Mouse (Mus musculus): Measurements from ENCODE around the gene Dvl1.
A peak's percentile ranks its signal among the peaks of the same experiment; 100 is the strongest.

Gene Dvl1

GRCm38 (mm10) chr4:155871404-155871803 lies 24.2 kb downstream of the Dvl1 start:
- no peak for DNase-seq (ENCODE audit: low read depth, low spot score)

- DNase-seq (ENCODE audit: low read depth, low spot score) = no peak
Measured at GRCm38 (mm10) chr4:155883587-155883986, 36.4 kb downstream of the Dvl1 start.

GRCm38 (mm10) chr4:155886330-155886729 lies 39.1 kb downstream of the Dvl1 start:
- DNase-seq (ENCODE audit: low read depth, low spot score) = no peak

GRCm38 (mm10) chr4:155887674-155888073 lies 40.5 kb downstream of the Dvl1 start:
- no peak for DNase-seq (ENCODE audit: low read depth, low spot score)

GRCm38 (mm10) chr4:155888181-155888580 lies 41.0 kb downstream of the Dvl1 start:
- no peak for DNase-seq (ENCODE audit: low read depth, low spot score)

- no peak for DNase-seq (ENCODE audit: low read depth, low spot score)
Measured at GRCm38 (mm10) chr4:155889316-155889715, 42.1 kb downstream of the Dvl1 start.

DNA sequence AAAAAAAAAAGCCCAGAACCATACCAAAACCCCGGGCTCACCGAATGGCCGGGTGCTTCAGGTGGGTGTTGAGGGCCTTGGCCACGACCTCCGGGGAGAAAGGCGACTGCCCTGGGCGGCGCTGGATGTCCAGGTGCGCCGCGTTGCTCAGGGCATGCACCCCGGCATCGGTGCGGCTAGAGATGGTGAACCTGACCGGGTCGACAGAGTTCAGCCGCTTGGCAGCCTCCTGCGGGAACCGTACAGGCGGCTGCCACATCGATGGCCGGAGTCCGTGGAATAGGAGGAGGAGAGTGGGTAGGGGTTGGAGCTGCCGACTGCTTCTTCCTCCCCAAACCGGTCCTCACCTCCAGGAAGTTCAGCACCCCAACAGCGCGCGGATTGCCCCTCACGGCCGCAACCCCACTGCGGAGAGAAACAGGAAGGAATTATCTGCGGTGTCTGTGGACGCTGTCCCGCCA lies 43.8 kb downstream of the Dvl1 start:
- DNase-seq (ENCODE audit: low read depth, low spot score) = no peak

GRCm38 (mm10) chr4:155891551-155892001 lies 44.4 kb downstream of the Dvl1 start, which contains the start of the genes Pusl1 and Acap3:
Gene Pusl1 (minus strand): TSS chr4:155891781.
Gene Acap3 (plus strand): TSS chr4:155891822.
- DNase-seq (ENCODE audit: low read depth, low spot score) = peak; percentile 97

DNA sequence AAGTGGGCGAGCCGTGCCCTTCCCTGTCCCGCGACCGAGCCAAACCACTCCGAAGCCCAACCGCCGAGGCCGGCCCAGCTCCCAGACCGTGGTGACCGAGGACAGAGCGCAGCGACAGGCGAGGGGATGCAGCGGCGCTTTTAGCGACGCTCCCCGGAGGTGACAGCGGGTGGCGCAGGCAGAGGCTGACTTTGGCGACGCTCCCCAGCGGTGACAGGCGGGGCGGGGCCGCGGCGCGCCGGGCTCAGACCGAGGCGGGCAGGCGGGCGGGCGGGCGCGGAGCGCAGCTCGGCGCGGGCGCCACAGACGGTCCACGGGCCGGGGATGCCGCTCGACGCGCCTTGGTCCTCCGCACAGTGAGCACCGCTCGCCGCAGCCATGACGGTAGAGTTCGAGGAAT lies 44.8 kb downstream of the Dvl1 start:
- DNase-seq (ENCODE audit: low read depth, low spot score) = peak; percentile 91

GRCm38 (mm10) chr4:155892438-155893211 lies 45.4 kb downstream of the Dvl1 start:
- peak; percentile 17 for DNase-seq (ENCODE audit: low read depth, low spot score)

- DNase-seq (ENCODE audit: low read depth, low spot score) = no peak
Measured at GRCm38 (mm10) chr4:155893212-155893690, 46.0 kb downstream of the Dvl1 start.

- peak; percentile 50 for DNase-seq (ENCODE audit: low read depth, low spot score)
Measured at GRCm38 (mm10) chr4:155894311-155894881, 47.2 kb downstream of the Dvl1 start.

DNA sequence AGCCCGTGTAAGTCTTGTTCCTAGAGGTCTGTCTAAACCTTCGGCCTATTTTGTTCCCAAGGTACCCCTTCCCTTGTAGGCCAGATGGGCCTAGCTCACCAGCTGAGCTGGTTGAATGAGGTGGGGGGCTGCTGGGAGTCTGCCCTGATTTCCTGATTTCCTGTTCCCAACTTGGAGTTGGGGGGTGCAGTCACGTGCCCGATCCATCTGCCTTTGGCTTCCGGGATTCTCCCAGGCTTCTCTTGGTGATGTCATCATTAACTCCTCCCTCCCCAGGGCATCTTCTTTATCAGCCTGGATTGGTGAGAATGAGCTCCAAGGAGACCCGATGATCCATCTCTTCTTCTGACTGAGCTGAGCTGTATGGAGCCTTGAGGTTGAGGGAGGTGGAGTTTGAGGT lies 48.0 kb downstream of the Dvl1 start:
- no peak for DNase-seq (ENCODE audit: low read depth, low spot score)

DNA sequence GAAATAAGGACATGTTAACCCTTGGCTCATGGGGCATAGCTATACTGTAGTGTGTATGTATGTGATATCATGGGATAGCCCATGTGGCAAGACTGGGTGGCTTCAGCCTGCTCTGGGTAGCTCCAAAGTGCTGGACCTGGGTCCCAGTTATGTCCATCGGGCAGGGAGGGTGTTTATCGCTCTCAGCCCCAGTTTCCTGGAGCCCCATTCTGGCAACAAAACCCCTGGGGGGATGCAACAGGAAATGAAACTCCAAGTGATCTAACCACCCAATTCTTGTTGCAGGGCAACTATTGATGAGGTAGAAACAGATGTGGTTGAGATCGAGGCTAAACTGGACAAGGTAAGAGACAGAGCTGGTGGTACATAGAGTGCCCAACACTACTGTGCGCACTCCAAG lies 48.6 kb downstream of the Dvl1 start:
- DNase-seq (ENCODE audit: low read depth, low spot score) = no peak

GRCm38 (mm10) chr4:155896461-155896860 lies 49.3 kb downstream of the Dvl1 start:
- DNase-seq (ENCODE audit: low read depth, low spot score) = no peak

DNA sequence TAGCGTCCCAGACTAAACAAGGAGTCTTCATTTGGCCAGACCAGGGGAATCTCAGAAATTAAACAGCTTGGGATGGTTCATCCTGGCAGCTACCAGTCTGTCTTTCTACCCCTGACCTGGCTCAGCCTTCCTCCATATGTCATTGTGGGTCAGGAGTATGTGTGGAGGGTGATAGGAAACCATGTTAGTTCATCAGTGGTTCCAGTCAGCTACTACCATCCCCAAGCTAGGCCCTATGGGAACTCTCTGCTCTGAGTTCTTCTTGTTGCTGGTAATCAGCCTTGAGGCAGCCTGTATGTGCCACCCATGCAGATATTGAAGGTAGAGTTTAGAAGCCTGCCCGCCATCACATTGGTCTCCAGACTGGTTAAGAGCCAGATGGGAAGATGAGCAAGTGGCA lies 51.1 kb downstream of the Dvl1 start:
- no peak for DNase-seq (ENCODE audit: low read depth, low spot score)

DNA sequence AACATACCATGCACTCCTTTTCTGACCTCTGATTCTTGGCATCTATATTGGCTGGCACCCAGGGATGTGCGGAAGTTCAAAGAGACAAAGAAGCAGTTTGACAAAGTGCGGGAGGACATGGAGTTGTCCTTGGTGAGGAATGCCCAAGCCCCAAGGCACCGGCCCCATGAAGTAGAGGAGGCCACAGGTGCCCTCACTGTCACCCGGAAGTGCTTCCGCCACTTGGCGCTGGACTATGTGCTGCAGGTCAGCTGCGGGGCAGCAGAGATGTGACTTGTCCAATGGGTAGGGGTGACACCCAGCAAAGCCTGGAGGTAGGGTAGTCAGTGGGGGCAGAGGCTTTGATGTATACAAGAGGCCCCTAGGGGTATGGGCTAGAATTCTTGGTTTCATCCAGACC lies 52.2 kb downstream of the Dvl1 start:
- no peak for DNase-seq (ENCODE audit: low read depth, low spot score)

DNA sequence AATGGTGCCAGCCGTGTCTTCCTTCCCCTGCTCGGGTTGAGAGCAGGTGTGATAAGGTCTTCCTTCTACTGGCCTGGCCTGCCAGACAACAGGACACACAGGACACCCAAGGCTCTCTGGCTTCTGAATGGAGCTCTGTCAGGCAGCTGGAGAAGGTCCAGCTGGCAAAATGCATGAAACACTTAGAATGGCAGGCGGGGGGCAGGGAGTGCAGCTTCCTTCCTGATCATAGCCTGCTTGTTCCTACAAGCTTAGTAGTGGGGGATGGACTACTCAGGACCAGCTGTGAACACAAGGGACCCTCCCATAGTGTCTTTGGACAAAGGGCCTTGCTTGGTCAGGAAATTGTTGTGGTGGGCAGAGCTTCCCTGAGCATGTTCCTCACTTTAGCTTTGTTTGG lies 54.0 kb downstream of the Dvl1 start:
- no peak for DNase-seq (ENCODE audit: low read depth, low spot score)

DNA sequence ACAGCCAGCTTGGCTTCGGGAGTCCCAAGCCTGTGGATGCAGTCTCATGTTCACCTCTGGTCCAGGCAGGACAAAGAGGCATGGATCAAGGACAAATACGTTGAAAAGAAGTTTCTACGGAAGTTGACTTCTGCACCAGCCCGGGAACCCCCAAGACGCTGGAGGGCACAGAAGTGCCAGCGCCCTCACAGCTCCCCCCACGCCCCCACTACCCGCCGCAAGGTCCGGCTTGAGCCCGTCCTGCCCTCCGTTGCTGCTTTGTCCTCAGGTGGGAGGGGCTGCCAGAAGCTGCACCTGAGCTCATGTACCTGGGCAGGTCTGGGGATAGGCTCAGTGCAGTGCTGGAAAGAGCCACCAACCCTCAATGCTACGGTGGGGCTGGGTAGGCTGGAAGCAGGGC lies 56.0 kb downstream of the Dvl1 start:
- DNase-seq (ENCODE audit: low read depth, low spot score) = no peak

GRCm38 (mm10) chr4:155904318-155905102 lies 57.3 kb downstream of the Dvl1 start:
- DNase-seq (ENCODE audit: low read depth, low spot score) = peak; percentile 35

GRCm38 (mm10) chr4:155905634-155906033 lies 58.4 kb downstream of the Dvl1 start:
- no peak for DNase-seq (ENCODE audit: low read depth, low spot score)

- no peak for DNase-seq (ENCODE audit: low read depth, low spot score)
Measured at GRCm38 (mm10) chr4:155906125-155906524, 58.9 kb downstream of the Dvl1 start.
